Mouse (Mus musculus) spleen, adult 2 months (tissue): ENCODE measurements around the gene Mknk2.
"Not testable (repeated sequence)": the region's sequence is repeated elsewhere in the genome, so short reads cannot be mapped to it uniquely, and the experiment has no call there.

Source experiments
- CTCF ChIP-seq: fragments of 200-500 bp; IDR thresholded peaks from 2 replicates; pipeline ENCODE4 v1.5.1; 2011; ENCODE audit warnings: mild to moderate bottlenecking, inconsistent platforms; ENCODE audit not compliant: insufficient read depth, insufficient read length, insufficient replicate concordance; ENCODE audit errors: extremely low read depth
- POLR2A ChIP-seq: fragments of 200-500 bp; IDR thresholded peaks from 2 replicates; pipeline ENCODE4 v1.6.1; 2011; ENCODE audit warnings: low read depth, low read length, inconsistent platforms

- not testable (repeated sequence) for TF ChIP-seq CTCF, POLR2A
These were observed 28.0 kb downstream of the Mknk2 start for GRCm38 (mm10) chr10:80649910-80650309.
